Mouse (Mus musculus): ENCODE results near the gene Zfp316. TPM values are rescaled to one million over a fixed set of nuclear protein-coding genes. Genes with fewer than 3 reads are reported as not detected.

Gene Zfp316
- total and polyA plus RNA-seq, 2 experiments from 2014 or later = 6.8 to 32.1 TPM

DNA sequence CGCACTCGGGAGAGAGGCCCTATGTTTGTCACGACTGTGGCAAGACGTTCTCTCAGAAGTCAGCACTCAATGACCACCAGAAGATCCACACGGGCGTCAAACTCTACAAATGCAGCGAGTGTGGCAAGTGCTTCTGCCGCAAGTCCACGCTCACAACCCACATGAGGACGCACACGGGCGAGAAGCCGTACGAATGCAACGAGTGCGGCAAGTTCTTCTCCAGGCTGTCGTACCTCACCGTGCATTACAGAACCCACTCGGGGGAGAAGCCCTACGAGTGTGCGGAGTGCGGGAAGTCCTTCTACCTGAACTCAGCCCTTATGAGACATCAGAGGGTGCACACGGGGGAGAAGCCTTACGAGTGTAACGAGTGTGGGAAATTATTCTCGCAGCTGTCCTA, 24.9 kb downstream of the Zfp316 start:
- TF ChIP-seq CTCF (IDR thresholded peaks at IDR 0.05) = no peak
- Histone ChIP-seq H3K27me3 (ENCODE audit: insufficient read depth, low read length) (no peaks in the 10 kb centered on the region), H3K9ac (replicated peaks; ENCODE audit: low read length, poor library complexity, severe bottlenecking) (no peak overlapping the region), H3K4me2 (ENCODE audit: low read depth, low read length, poor library complexity, severe bottlenecking) (no peak overlapping the region), H3K4me3 (ENCODE audit: low read depth, low read length) (no peak overlapping the region), H3K9me3 (ENCODE audit: low read length) (no peaks in the 10 kb centered on the region), H3K36me3 (ENCODE audit: insufficient read depth, low read length) (peaks cover 77% of the 10 kb centered on the region), H3K4me1 (ENCODE audit: insufficient read depth, low read length) (no peaks in the 10 kb centered on the region), H3K27ac (ENCODE audit: low read depth, low read length) (no peak overlapping the region)
- ATAC-seq (ENCODE audit: low FRiP score) (no peak), DNase-seq (ENCODE audit: low spot score) (no peak)
- 97% methylated on average over 26 of the region's 26 CpGs for WGBS

DNA sequence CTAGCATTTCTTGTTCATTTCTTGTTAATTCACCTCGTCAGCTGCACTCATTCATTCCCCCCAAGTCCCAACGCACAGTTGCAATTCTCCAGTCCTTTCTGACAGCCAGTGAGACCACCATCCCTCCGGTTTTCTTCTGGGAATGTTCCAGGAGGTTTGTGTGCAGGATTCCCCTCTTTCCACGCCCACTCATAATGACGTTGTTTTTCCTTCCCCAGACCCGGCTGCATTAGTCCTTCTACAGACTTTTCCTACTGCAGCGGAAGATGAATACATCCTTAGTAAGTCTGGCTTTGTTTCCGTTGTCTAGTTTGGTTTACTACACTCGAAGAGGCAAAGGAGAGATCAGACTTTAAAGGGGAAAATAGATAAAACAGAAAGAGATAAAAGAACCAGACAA, 33.8 kb downstream of the Zfp316 start:
- peak overlapping the region; percentile 98 for H3K9ac ChIP-seq (replicated peaks; ENCODE audit: low read length, poor library complexity, severe bottlenecking)
- no peak for DNase-seq (ENCODE audit: low spot score)
- peaks cover 28% of the 10 kb centered on the region for H3K36me3 ChIP-seq (ENCODE audit: insufficient read depth, low read length)
- peaks cover 11% of the 10 kb centered on the region for H3K4me1 ChIP-seq (ENCODE audit: insufficient read depth, low read length)
- WGBS = 49% methylated on average over 9 of the region's 9 CpGs
- H3K27ac ChIP-seq (ENCODE audit: low read depth, low read length) = no peak overlapping the region
- H3K9me3 ChIP-seq (ENCODE audit: low read length) = no peaks in the 10 kb centered on the region
- peak overlapping the region; percentile 95 for H3K4me3 ChIP-seq (ENCODE audit: low read depth, low read length)
- no peak for ATAC-seq (ENCODE audit: low FRiP score)
- H3K27me3 ChIP-seq (ENCODE audit: insufficient read depth, low read length) = no peaks in the 10 kb centered on the region
- peak overlapping the region; percentile 82 for H3K4me2 ChIP-seq (ENCODE audit: low read depth, low read length, poor library complexity, severe bottlenecking)
- TF ChIP-seq CTCF (IDR thresholded peaks at IDR 0.05) = no peak

DNA sequence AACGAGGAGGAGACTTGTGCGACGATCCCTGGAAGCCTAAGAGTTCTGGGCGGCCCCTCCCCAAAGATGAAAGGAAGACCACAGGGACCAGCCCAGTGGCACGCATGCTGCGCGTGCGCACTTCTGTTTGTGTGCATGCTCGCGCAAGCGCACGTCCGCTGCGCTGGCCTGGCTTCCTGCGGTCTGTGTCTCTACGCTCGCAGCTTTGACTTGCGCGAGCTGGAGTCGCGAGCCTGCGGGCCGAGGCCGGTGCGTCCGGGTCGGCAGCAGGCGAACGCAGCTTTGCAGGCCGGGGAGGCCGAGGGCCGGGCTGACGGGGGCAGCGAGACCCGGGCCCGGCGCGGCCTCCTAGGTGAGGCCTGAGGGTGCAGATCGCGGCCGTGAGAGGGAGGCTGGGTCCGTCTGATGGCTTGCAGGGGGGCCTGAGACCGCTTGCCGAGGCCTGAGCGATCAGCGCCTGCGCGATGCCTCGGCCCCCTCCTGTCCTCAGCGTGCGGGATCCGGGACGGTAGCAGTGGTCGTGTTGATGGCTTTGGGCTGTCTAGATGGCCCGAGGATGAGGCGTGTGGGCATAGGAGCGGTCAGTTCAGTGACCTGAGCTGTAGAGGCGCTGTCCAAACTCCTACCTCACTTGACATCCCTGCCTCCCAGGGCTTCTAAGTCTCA, 34.7 kb downstream of the Zfp316 start, which contains the start of gene Zfp12:
Gene Zfp12, plus strand, starts transcription at position 136 of the 666 bp plus-strand sequence.
- ATAC-seq (ENCODE audit: low FRiP score) (peak; percentile 96), DNase-seq (ENCODE audit: low spot score) (peak; percentile 99)
- Histone ChIP-seq H3K9ac (replicated peaks; ENCODE audit: low read length, poor library complexity, severe bottlenecking) (peak within 1 kb of the TSS; percentile 98), H3K4me3 (ENCODE audit: low read depth, low read length) (peak within 1 kb of the TSS; percentile 95), H3K36me3 (ENCODE audit: insufficient read depth, low read length) (peaks cover 19% of the 10 kb centered on the region; the same call in 1 of the 2 replicates), H3K4me2 (ENCODE audit: low read depth, low read length, poor library complexity, severe bottlenecking) (peak within 1 kb of the TSS; percentile 82), H3K4me1 (ENCODE audit: insufficient read depth, low read length) (peaks cover 11% of the 10 kb centered on the region), H3K27ac (ENCODE audit: low read depth, low read length) (peak within 1 kb of the TSS; percentile 97), H3K9me3 (ENCODE audit: low read length) (no peaks in the 10 kb centered on the region), H3K27me3 (ENCODE audit: insufficient read depth, low read length) (no peaks in the 10 kb centered on the region)
- TF ChIP-seq CTCF (IDR thresholded peaks at IDR 0.05) = peak; percentile 47
- under 1% methylated on average over 58 of the region's 58 CpGs for WGBS

DNA sequence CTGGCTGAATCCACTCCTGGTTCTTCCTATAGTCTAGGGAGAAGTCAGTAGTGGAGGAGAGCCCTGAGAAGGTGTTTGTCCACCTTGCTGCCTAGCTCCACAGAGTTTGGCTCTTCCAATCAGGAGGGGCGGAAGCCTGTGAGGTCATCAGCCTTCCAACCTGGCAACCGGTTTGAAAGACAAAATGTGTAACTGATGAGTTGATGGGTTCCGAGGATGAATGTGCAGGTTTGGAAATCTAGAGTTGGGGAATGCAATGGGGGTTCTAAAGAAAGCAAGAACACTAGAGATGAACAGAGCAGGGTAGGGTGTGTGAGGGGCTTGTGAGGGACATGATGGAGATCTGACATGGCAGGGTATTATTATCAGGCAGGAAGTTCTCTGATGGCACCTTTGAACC, 43.0 kb downstream of the Zfp316 start, which contains the start of gene Spdye4a:
Gene Spdye4a, minus strand, starts transcription at position 101 of the 400 bp plus-strand sequence.
- Histone ChIP-seq H3K9me3 (ENCODE audit: low read length) (no peaks in the 10 kb centered on the region), H3K27me3 (ENCODE audit: insufficient read depth, low read length) (no peaks in the 10 kb centered on the region), H3K4me2 (ENCODE audit: low read depth, low read length, poor library complexity, severe bottlenecking) (no peak within 1 kb of the TSS), H3K4me1 (ENCODE audit: insufficient read depth, low read length) (no peaks in the 10 kb centered on the region), H3K36me3 (ENCODE audit: insufficient read depth, low read length) (no peaks in the 10 kb centered on the region), H3K27ac (ENCODE audit: low read depth, low read length) (no peak within 1 kb of the TSS), H3K4me3 (ENCODE audit: low read depth, low read length) (no peak within 1 kb of the TSS), H3K9ac (replicated peaks; ENCODE audit: low read length, poor library complexity, severe bottlenecking) (no peak within 1 kb of the TSS)
- ATAC-seq (ENCODE audit: low FRiP score) (no peak), DNase-seq (ENCODE audit: low spot score) (no peak)
- 85% methylated on average over 3 of the region's 3 CpGs for whole genome bisulfite sequencing
- TF ChIP-seq CTCF (IDR thresholded peaks at IDR 0.05) = no peak

DNA sequence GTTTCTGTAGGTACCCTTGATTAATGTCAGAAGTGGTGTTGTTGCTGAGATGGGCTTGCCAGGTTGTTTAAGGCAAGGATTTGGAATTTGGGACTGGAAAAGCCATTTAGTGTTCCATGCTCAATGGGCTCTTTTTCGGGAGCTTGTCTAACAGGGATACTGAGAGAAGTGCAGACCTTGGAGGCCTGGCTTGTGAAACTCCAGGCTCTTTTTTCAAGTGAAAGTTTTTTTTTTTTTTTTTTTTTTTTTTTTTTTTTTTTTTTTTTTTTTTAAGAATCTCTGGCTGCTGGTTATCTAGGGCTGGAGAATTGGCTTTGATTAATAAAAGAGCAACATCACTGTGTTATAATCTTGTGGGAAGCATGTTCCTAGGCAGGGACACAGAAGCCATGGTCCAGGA, 47.5 kb downstream of the Zfp316 start:
- DNase-seq (ENCODE audit: low spot score) = no peak
- Histone ChIP-seq H3K9me3 (ENCODE audit: low read length) (no peaks in the 10 kb centered on the region), H3K27me3 (ENCODE audit: insufficient read depth, low read length) (no peaks in the 10 kb centered on the region), H3K9ac (replicated peaks; ENCODE audit: low read length, poor library complexity, severe bottlenecking) (no peak overlapping the region), H3K4me2 (ENCODE audit: low read depth, low read length, poor library complexity, severe bottlenecking) (no peak overlapping the region), H3K4me3 (ENCODE audit: low read depth, low read length) (no peak overlapping the region), H3K27ac (ENCODE audit: low read depth, low read length) (no peak overlapping the region), H3K36me3 (ENCODE audit: insufficient read depth, low read length) (no peaks in the 10 kb centered on the region), H3K4me1 (ENCODE audit: insufficient read depth, low read length) (no peaks in the 10 kb centered on the region)
- no peak for TF ChIP-seq CTCF (IDR thresholded peaks at IDR 0.05)
- WGBS = 86% methylated on average over 1 of the region's 1 CpGs
- ATAC-seq (ENCODE audit: low FRiP score) = no peak

DNA sequence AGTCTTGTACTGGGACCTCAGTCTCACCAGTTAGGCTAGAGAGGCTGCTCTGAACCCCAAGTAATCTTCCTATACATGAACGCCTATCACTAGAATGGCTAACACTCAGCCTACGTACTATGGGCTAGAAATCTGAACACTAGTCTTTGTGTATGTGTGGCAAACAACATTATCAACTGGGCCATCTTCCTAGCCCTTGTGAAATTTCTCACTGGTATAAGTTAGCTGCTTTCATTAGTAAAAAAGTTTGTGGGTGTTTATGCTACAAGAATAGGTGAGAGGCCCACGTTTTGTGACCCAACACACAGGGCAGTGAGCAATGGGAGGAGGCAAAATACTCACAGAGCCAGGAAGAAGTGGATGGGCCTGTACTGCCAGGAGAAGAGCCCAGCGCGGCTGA, 48.8 kb downstream of the Zfp316 start:
- no peaks in the 10 kb centered on the region for H3K36me3 ChIP-seq (ENCODE audit: insufficient read depth, low read length)
- H3K9me3 ChIP-seq (ENCODE audit: low read length) = no peaks in the 10 kb centered on the region
- no peaks in the 10 kb centered on the region for H3K4me1 ChIP-seq (ENCODE audit: insufficient read depth, low read length)
- H3K9ac ChIP-seq (replicated peaks; ENCODE audit: low read length, poor library complexity, severe bottlenecking) = no peak overlapping the region
- TF ChIP-seq CTCF (IDR thresholded peaks at IDR 0.05) = no peak
- ATAC-seq (ENCODE audit: low FRiP score) = no peak
- H3K4me2 ChIP-seq (ENCODE audit: low read depth, low read length, poor library complexity, severe bottlenecking) = no peak overlapping the region
- no peaks in the 10 kb centered on the region for H3K27me3 ChIP-seq (ENCODE audit: insufficient read depth, low read length)
- no peak for DNase-seq (ENCODE audit: low spot score)
- H3K27ac ChIP-seq (ENCODE audit: low read depth, low read length) = no peak overlapping the region
- H3K4me3 ChIP-seq (ENCODE audit: low read depth, low read length) = no peak overlapping the region
- 77% methylated on average over 5 of the region's 5 CpGs for WGBS
